Mouse (Mus musculus) gastrocnemius, postnatal 10 days (tissue): ENCODE data around the gene Esyt1. TPM values are rescaled to one million over a fixed set of nuclear protein-coding genes. Genes with fewer than 3 reads are reported as not detected.

Source experiments
- DNase-seq: peaks from one replicate; pipeline ENCODE4 v3.0.0; 2021; ENCODE audit warnings: mixed read lengths
- microRNA-seq, 2 experiments: library from miRNA; unstranded; fragments of <30 nt; microRNA quantifications; one replicate each; pipeline ENCODE4 v1.2.0; 2021
- total RNA-seq, 2 experiments: library from RNA; stranded (reverse); gene quantifications; 2 replicates each; pipeline ENCODE4 v1.2.3; 2021

Gene Esyt1
- total RNA-seq, 2 experiments from 2014 or later = 22.5 to 30.4 TPM

GRCm38 (mm10) chr10:128487861-128488712 is 37.6 kb downstream of the Esyt1 start:
- DNase-seq = no peak

- DNase-seq = no peak
These were observed 39.3 kb downstream of the Esyt1 start for GRCm38 (mm10) chr10:128486370-128486769.

DNA sequence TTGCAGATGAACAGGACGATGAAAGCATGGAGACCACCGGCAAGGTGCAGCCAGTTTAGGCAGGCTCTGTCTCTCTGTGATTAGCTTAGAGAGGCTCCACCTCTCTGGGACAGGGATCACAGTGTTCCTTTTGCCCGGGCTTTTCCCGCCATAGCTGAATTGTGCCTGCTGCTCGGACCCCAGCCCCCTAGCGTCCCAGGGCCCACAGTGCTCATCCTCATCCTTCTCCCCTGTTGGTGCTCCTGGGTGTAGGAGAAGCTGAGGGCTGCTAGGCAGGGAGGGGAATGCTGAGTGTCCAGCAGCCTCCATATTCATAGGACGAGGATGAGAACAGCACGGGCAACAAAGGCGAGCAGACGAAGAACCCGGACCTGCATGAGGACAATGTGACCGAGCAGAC is 51.3 kb downstream of the Esyt1 start:
- no peak for DNase-seq

DNA sequence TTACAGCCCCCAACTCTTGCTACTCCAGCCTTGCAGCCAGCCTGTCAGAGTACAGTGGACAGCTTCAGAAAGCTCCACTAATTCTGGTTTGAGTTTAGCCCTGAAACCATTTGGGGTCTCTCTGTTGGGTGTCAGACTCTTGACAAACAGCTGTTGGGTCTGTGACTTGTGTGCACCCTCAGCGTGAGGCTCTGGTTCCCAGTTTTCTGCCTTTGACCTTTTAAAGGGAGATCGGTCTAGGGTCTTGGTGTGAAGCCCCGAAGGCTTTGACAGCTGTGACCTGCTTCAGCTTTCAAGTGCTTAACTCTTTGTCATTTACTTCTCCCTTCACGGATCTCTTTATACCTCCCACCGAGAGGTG is 65.4 kb downstream of the Esyt1 start:
- DNase-seq = no peak

Small RNA genes lying within 50 kb of the gene (microRNA-seq; reads per million reads assigned to microRNA genes)
- gene Gm47275 = 0 reads per million in 2 experiments
- 0 reads per million in 2 experiments for gene Mir6916

Other genes with a start within 250 kb of the Esyt1 start
- not detected for gene Il23a, start 227.1 kb downstream of the Esyt1 start, total RNA-seq
- gene Pan2, start 222.5 kb downstream of the Esyt1 start, total RNA-seq = 10 to 100 TPM in 1 of 2 experiments, 1 to 10 TPM in 1; 10.0 to 13.9 TPM
- gene Cnpy2, start 203.4 kb downstream of the Esyt1 start, total RNA-seq = 10 to 100 TPM; 62.5 to 71.7 TPM
- gene Cs, start 188.1 kb downstream of the Esyt1 start, total RNA-seq = 100 to 1,000 TPM; 483 to 549 TPM
- gene Coq10a, start 156.9 kb downstream of the Esyt1 start, total RNA-seq = 100 to 1,000 TPM; 170 to 198 TPM
- gene Ankrd52, start 148.8 kb downstream of the Esyt1 start, total RNA-seq = 10 to 100 TPM; 47.3 to 50.9 TPM
- not detected for gene Slc39a5, start 124.6 kb downstream of the Esyt1 start, total RNA-seq
- 10 to 100 TPM; 50.7 to 51.3 TPM for gene Nabp2, start 114.4 kb downstream of the Esyt1 start, total RNA-seq
- gene Rnf41, start 114.2 kb downstream of the Esyt1 start, total RNA-seq = 10 to 100 TPM; 16.4 to 19.1 TPM
- gene Smarcc2, start 66.6 kb downstream of the Esyt1 start, total RNA-seq = 10 to 100 TPM; 47.0 to 62.8 TPM
- 100 to 1,000 TPM; 305 to 356 TPM for gene Myl6, start 31.7 kb downstream of the Esyt1 start, total RNA-seq
- gene Myl6b, start 27.2 kb downstream of the Esyt1 start, total RNA-seq = 100 to 1,000 TPM in 1 of 2 experiments, 10 to 100 TPM in 1; 68.8 to 101 TPM
- gene Zc3h10, start 21.9 kb upstream of the Esyt1 start, total RNA-seq = 1 to 10 TPM; 5.2 to 6.3 TPM
- gene Rpl41, start 23.4 kb upstream of the Esyt1 start, total RNA-seq = 1,000 to 10,000 TPM; 1,962 to 2,082 TPM
- gene Pa2g4, start 40.1 kb upstream of the Esyt1 start, total RNA-seq = 10 to 100 TPM; 65.8 to 72.9 TPM
- 1 to 10 TPM; 7.7 to 9.0 TPM for gene Erbb3, start 63.8 kb upstream of the Esyt1 start, total RNA-seq
- 100 to 1,000 TPM; 637 to 651 TPM for gene Rps26, start 100.9 kb upstream of the Esyt1 start, total RNA-seq
- under 1 TPM; 0.54 to 0.63 TPM for gene Ikzf4, start 120.1 kb upstream of the Esyt1 start, total RNA-seq
- gene Suox, start 148.2 kb upstream of the Esyt1 start, total RNA-seq = 10 to 100 TPM in 1 of 2 experiments, 1 to 10 TPM in 1; 9.3 to 11.0 TPM
- 10 to 100 TPM; 82.7 to 83.2 TPM for gene Rab5b, start 170.4 kb upstream of the Esyt1 start, total RNA-seq
- 1 to 10 TPM; 2.1 to 2.4 TPM for gene Pmel, start 178.3 kb upstream of the Esyt1 start, total RNA-seq
- 10 to 100 TPM; 14.0 to 18.8 TPM for gene Cdk2, start 179.2 kb upstream of the Esyt1 start, total RNA-seq
- gene Dgka, start 219.0 kb upstream of the Esyt1 start, total RNA-seq = 1 to 10 TPM; 7.1 to 8.8 TPM
- gene Pym1, start 222.0 kb upstream of the Esyt1 start, total RNA-seq = 10 to 100 TPM; 13.7 to 14.9 TPM